Mouse (Mus musculus): ENCODE measurements around the gene Oosp3.

- TF ChIP-seq USF1 (IDR thresholded peaks at IDR 0.05; ENCODE audit: low read depth), result no peak
- TF ChIP-seq MYOD1 (IDR thresholded peaks at IDR 0.05; ENCODE audit: control insufficient read depth in 1 of 3, insufficient read length in 2 of 3, low read depth in 2 of 3), result no peak
- TF ChIP-seq REST (IDR thresholded peaks at IDR 0.05; ENCODE audit: insufficient read depth, insufficient read length), result no peak
- TF ChIP-seq POLR2AphosphoS2 (IDR thresholded peaks at IDR 0.05; ENCODE audit: insufficient read length, low read depth), result no peak
- TF ChIP-seq MAX (IDR thresholded peaks at IDR 0.05; ENCODE audit: low read depth), result no peak
- TF ChIP-seq TCF3 (IDR thresholded peaks at IDR 0.05; ENCODE audit: insufficient read length, low read depth), result no peak
- no peak for TF ChIP-seq TCF12 (IDR thresholded peaks at IDR 0.05; ENCODE audit: insufficient read depth, poor library complexity, severe bottlenecking)
- TF ChIP-seq POLR2A (IDR thresholded peaks at IDR 0.05; ENCODE audit: insufficient read length, low read depth), result no peak
These were observed 6.0 kb upstream of the Oosp3 start, which contains the start of gene Oosp1 for GRCm38 (mm10) chr19:11690839-11691238.

Measured in myocyte (in vitro differentiated cells).